Mouse (Mus musculus) layer of hippocampus, adult 18-20 months (tissue): Measurements from ENCODE around the gene 1810049J17Rik. TPM values are rescaled to one million over a fixed set of nuclear protein-coding genes. Genes with fewer than 3 reads are reported as not detected.
A peak's percentile ranks its signal among the peaks of the same experiment; 100 is the strongest.

Source experiments
- DNase-seq, 2 experiments: peaks; one replicate each; pipeline ENCODE4 v3.0.0; 2022; ENCODE audit warnings: low spot score in 2 of 2
- total RNA-seq, 2 experiments: library from RNA; stranded (reverse); gene quantifications; 2 replicates each; pipeline ENCODE4 v1.2.3; 2021

1810049J17Rik gene
- total RNA-seq, 2 experiments from 2014 or later: 2.5 TPM; not detected in 1

- no peak for DNase-seq
Measured at GRCm38 (mm10) chr15:12313255-12313654, 8.4 kb downstream of the 1810049J17Rik start.

GRCm38 (mm10) chr15:12311465-12311864 is 10.2 kb downstream of the 1810049J17Rik start:
- DNase-seq: no peak

GRCm38 (mm10) chr15:12310676-12311075 is 11.0 kb downstream of the 1810049J17Rik start:
- no peak for DNase-seq

GRCm38 (mm10) chr15:12308539-12308938 is 13.2 kb downstream of the 1810049J17Rik start:
- no peak for DNase-seq

DNA sequence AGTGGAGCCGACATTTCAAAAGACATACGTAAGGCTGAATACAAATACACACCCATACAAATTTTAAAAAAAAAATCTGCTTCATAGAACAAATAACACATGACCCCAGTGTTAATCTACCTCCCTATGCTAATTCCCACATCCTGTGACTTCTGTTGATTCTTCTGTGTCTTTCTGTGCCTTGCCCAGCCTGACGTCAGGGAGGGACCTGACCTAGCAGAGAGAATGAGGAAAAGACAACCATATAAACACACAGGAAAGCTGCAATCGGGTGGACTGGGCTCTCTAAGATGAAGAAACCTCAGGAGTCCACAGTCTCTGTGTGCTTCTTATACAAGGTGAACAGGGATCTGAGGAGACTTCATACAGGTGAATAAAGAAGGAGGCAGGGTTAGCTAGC is 14.6 kb downstream of the 1810049J17Rik start:
- no peak for DNase-seq

GRCm38 (mm10) chr15:12306188-12307071 is 15.3 kb downstream of the 1810049J17Rik start:
- DNase-seq: no peak

DNA sequence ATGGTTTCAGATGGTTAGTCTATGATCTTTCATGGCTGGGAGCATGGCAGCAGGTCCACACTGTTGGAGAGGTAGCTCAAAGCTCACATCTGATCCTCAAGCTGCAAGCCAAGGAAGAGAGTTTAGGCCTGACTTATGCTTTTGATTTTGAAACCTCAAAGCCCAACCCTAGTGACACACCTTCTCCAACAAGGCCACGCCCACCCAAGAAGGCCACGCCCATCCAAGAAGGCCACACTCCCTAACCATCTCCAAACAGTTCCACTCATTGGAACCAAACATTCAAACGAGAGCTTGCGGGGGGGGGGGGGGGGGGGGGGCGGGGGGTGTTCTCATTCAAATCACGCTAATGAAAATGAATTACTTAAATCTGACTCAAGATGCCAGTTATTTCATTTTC is 19.9 kb downstream of the 1810049J17Rik start:
- DNase-seq: no peak

GRCm38 (mm10) chr15:12298231-12298737 is 23.4 kb downstream of the 1810049J17Rik start:
- no peak for DNase-seq

- DNase-seq: no peak
Measured at GRCm38 (mm10) chr15:12296228-12296627, 25.5 kb downstream of the 1810049J17Rik start.

DNA sequence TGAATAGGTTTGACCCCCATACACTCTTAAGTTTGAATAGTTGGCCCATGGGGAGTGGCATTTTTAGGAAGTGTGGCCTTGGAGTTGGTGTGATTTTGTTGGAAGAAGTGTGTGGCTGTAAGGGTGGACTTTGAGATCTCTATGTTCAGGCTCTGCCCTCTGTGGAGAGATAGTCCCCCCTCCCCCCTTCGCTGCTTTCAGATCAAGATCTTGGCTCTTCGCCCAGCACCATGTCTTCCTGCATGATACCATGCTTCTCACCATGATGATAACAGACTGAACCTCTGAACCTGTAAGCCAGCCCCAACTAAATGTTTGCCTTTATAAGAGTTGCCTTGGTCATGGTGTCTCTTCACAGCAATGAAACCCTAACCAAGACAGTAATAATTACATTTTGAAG is 29.9 kb downstream of the 1810049J17Rik start:
- DNase-seq: no peak

DNA sequence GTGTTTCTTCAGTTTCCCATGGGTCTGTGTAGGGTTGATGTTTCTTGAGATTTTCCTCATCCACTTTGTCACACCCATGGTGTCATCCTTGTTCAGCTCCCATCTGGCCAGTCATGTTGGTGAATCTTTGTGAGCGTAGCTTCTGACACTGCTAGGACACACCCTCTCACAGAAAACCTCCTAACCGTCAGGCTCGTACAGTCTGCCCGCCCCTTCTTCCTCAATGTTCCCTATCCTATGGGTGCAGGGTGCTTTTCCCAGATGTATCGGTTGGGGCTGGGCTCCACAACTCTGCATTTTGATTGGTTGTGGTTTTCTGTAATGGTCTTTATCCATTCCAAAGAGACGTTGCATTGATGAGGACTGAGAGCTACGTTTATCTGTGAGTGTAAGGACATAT is 31.4 kb downstream of the 1810049J17Rik start:
- no peak for DNase-seq

DNA sequence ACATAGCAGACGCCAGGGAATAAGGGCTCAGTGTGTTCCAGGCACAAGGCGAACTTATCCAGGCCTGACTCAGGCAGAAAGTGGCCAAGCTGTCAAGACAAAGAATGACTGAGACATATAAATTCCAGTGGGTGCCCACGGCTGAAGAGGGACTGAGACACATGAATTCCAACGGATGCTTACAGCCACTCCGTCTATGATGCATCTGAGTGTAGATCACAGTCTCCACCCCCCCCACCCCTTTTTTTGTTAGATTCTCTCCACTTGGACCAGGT is 36.2 kb downstream of the 1810049J17Rik start:
- peak in 1 of 2 experiments; percentile 44 for DNase-seq

DNA sequence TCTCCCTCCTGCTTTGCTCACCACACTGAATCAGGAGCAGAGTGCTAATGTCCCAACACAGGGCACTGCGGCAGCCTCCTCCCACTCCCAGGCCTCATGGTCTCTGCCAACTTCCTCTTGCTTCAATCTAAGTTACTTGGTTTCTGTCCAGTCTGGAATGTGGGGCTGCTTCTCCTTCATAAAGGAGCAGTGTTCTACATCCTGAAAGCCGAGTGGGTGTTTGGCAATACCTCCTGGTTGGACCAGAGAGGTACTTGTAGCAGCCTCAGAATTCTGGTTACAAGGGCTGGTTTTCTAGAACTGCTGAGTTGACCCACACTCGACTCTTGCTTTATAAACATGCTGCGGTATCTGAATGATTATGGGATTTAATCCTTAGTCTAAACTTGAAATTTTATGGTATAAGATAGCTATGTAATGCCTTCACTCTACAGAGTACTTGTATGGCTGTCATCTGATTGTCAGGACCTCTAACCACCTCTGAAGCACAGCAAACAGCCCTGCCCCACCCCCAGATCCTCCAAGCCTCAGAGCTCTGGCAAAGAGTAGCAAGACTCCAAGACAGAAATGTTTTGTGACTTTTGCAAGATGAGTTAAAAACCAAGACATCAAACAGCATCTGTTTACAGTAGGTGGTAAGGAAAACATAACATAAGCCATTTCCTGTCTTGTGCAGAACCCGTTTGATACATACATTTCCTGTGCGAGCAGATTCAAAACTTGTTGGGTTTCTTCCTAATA is 36.7 kb downstream of the 1810049J17Rik start:
- DNase-seq: peak in 1 of 2 experiments; percentile 29

- no peak for DNase-seq
Measured at GRCm38 (mm10) chr15:12279816-12280215, 41.9 kb downstream of the 1810049J17Rik start.

- DNase-seq: no peak
Measured at GRCm38 (mm10) chr15:12275091-12275623, 46.5 kb downstream of the 1810049J17Rik start.

DNA sequence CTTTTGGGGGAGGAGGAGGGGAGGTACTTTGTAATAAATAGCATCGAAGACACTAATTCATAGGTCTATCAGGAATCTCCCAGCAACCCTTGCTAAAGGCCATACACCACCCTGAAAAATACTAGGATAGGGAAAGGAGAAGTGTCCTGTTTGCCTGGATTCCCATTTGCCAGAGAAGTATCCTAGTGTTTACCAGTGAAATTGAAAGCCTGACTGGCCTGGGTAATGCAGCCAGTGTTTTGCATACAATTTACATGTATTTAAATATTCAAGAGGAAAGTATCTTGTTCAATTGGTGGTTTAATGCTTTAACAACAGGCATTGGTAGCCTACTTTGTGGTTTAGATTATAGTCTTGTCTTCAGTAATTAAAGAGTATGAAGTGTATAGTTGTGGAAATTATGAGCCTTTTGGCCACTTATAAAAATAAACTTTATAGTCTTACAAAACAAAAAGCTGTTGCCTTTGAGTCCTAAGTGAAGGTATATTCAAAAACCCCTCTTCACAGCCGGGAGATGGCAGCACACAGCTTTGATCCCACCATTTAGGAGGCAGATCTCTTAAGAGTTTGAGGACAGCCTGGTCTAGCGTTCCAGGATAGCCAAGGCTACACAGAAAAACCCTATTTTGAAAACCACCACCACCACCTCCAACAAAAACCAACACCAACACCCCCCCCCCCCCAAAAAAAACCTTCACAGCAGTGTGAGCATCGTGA is 47.5 kb downstream of the 1810049J17Rik start:
- no peak for DNase-seq

DNA sequence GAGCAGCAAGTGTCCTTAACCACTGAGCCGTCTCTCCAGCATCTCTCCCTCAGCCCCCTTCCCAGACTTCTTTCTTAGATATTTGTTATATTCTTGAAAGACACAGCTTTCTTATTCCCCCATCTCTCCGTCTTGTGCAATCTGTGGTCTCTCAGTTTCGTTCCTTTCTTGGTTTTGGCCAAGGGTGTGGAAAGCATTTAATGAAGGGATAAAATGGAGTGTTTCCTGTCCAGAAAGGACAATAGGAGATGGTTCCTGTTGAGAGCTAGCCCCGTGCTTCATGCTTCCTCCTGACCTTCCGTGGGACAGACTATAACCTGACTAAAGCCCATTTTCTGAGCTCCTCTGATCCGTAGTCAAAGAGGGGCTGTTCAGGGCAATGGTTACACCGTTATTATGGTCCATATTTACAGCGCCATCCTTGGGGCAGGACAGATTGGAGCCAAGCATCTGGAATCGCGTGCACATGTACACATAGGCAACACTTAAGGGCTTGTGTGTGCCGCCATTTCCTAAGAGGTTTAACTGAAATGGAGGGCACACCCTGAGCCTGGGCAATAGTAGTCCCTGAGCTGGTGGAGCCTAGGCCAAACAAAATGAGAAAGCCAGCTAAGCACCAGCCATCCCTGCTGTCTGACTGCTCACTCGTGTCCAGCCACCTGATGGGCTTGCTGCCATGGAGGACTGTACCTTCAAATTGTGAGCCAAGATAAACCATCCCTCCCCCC is 48.2 kb downstream of the 1810049J17Rik start:
- no peak for DNase-seq
